ENCODE assay signal across 8 mouse cellular contexts in the genomic region with DNA sequence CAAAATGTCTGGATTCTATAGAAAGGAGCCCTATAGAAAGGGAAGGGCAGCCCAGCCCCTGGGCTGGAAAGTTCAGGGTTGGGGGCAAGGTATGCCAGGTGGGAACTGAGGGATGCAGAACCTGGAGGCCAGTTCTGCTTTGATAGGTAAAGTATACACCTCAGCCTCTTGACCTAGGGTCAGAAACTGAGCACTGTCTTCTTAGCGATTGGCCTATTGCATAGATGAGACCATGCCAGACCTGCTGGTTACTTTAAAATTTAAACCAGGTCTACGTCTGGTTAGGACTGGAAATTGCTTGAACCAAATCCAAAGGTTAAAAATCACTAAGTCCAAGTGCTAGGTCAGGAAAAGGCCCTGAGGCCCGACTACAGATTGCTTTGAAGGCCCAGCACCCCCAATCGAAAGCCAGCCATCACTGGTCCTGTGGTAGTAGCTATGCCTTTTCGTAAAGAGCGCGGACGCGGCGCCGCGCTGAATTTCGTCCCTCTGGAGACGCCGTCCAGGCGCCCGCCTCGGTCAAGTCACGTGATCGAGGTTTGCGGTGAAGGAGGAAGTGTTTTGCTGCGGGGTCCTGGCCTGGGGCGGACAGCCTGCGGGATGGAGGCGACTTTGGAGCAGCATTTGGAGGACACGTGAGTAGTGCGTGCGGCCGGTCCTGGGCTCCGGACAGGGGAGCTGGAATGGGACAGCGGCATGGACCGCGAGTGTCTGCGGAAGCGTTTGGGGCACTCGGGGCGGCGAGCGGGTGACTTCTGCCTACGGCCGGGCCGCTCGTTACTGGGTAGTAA. TPM values are rescaled to one million over a fixed set of nuclear protein-coding genes. Genes with fewer than 3 reads are reported as not detected.
DNase-seq lines count a peak whose midpoint lies in the region; ATAC-seq lines count a peak whose summit lies in the region.

A gene (plus strand): TSS at position 380 of the 791 bp plus-strand sequence.

- no peaks in the 10 kb centered on the region for H3K27me3 ChIP-seq in hindbrain, embryonic 15.5 days

- peak within 1 kb of the TSS; percentile 49 for H3K9ac ChIP-seq in hindbrain, embryonic 15.5 days

- peaks cover 16% of the 10 kb centered on the region for H3K4me1 ChIP-seq in hindbrain, embryonic 15.5 days (replicated peaks)

- H3K9me3 ChIP-seq in hindbrain, embryonic 15.5 days = no peaks in the 10 kb centered on the region

- no peak within 1 kb of the TSS for H3K27ac ChIP-seq in hindbrain, embryonic 15.5 days (replicated peaks)

- H3K36me3 ChIP-seq in hindbrain, embryonic 15.5 days = peaks cover 12% of the 10 kb centered on the region; the same call in 1 of the 2 replicates

- ATAC-seq in hindbrain, embryonic 15.5 days (ENCODE audit: low FRiP score, low read depth) = peak; percentile 91

- whole genome bisulfite sequencing in hindbrain, embryonic 15.5 days = 3% methylated on average over 43 of the region's 43 CpGs

- H3K4me2 ChIP-seq in hindbrain, embryonic 15.5 days = peak within 1 kb of the TSS; percentile 66

- peak within 1 kb of the TSS; percentile 60 for H3K4me3 ChIP-seq in hindbrain, embryonic 15.5 days

- DNase-seq in R1 (ENCODE audit: low read depth, low spot score) = peak; percentile 89
- peak; percentile 96 for DNase-seq in cerebellum, postnatal 25 days
- DNase-seq in frontal cortex, postnatal 36 days (ENCODE audit: low spot score in 2 of 2) = peak; percentile 92 to 95
- peak; percentile 86 for DNase-seq in left cerebral cortex, adult 11 months (ENCODE audit: low spot score)
- peak; percentile 92 to 93 for DNase-seq in lung, postnatal 4 days
- DNase-seq in retina, postnatal 7 days (ENCODE audit: low read depth, low spot score) = peak; percentile 78
- peak; percentile 85 for DNase-seq in urinary bladder, adult 2 months (ENCODE audit: low spot score)

RNA-seq across cellular contexts. Expression of the gene that starts here (rescaled TPM):
- 176 and 186 TPM in 2 replicates for polyA plus RNA-seq in hindbrain, embryonic 15.5 days (2015; fragmentation: Nextera tagmentation; extraction: Ambion mirVana)
- 121 and 139 TPM in 2 replicates for polyA plus RNA-seq in urinary bladder, adult 2 months (2012; rRNA removed)
